Mouse (Mus musculus): ENCODE data around the gene Tmem117.

The Tmem117 gene

DNA sequence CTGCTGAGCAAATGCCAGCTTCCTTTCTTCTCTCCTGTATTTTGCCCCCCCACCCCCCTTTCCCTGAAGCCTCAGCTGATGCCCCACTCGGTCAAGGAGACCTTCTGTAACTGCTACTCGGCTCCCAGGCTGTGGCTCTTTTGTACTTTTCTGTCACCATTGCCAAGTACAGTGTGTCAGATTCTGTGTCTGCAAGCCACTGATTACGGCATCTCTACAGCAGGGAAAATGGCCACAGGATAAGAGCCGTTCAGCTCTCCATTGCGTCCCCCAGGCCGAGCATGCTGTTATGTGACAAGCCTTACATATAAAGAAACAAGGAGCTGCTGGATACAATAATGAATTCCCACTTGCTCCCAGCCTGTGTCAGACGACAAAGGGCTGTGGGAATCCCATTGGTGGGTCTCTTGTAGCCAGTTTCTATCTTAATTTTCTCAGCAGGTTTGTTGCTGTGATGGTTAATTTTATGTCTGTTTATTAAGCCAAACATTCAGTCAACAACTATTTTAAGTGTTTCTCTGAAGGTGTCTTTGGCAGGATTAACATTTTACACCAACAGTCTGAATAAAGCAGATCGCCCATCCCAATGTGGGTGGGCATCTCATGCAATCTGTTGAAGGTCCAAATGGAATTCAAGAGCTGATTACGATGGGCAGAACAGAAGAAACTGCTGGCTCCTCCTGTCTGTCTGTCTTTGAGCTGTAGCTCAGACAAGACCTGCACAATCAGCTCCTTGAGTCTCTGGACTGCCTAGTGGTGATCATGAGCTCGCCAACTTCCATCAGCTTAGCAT is 508.2 kb downstream of the Tmem117 start:
- in situ Hi-C loops (cut with MboI, MseI), result no loop called here

DNA sequence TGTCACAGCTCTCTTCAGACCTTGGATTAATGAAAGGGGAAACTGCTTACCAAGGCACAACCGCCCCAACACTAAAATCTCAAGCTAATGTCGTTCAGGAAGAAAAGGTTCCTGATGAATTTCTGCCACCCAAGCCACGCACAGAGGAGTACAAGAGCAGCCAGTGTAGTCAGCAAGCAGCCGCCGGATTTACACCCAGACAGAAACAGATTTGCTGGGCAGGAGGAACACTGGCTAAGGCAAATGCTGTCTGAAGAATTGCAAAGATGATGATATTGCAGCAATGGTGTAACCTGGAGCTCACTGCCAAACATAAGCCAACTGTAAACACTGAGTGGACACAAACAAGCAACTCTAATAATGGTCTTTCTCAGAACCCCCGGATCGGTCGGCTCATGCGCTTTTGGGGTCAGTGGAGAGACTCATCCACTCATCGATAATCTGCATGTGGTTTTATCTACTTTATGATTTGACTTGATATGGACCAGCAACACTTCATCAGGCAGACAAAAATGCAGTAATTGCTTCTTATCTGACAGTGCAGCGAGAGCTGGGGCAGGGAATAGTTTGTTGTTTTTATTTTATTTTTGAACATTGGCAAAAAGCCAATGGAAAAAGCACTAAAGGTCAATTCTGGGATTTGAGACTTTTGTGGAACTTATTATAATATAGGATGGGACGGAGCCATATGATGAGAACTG is 509.8 kb downstream of the Tmem117 start:
- in situ Hi-C loops (cut with MboI, MseI), result no loop called here

GRCm38 (mm10) chr15:95144131-95144530 is 515.1 kb downstream of the Tmem117 start:
- in situ Hi-C loops (cut with MboI, MseI), result no loop called here

- in situ Hi-C loops (cut with MboI, MseI), result no loop called here
Observed at GRCm38 (mm10) chr15:95145118-95145517, 516.1 kb downstream of the Tmem117 start.
